Mouse (Mus musculus) ES-Bruce4 (cell line): ENCODE data around the gene Sik3. TPM values are rescaled to one million over a fixed set of nuclear protein-coding genes. Genes with fewer than 3 reads are reported as not detected.
"Not testable (repeated sequence)": the region's sequence is repeated elsewhere in the genome, so short reads cannot be mapped to it uniquely, and the experiment has no call there.

ENCODE experiments used
- H3K27ac ChIP-seq: 2 replicates; pipeline ENCODE4 v1.5.1; 2012; ENCODE audit warnings: low read length, inconsistent platforms; ENCODE audit not compliant: insufficient read depth
- H3K27me3 ChIP-seq: 2 replicates; pipeline ENCODE4 v1.6.1; 2012; ENCODE audit warnings: mild to moderate bottlenecking, low read length, inconsistent platforms; ENCODE audit not compliant: control insufficient read depth, poor library complexity, insufficient read depth, severe bottlenecking
- H3K36me3 ChIP-seq: 2 replicates; pipeline ENCODE4 v1.6.1; 2012; ENCODE audit warnings: inconsistent platforms, mild to moderate bottlenecking, low read length, moderate library complexity; ENCODE audit not compliant: control insufficient read depth, poor library complexity, insufficient read depth, severe bottlenecking
- H3K4me1 ChIP-seq: one replicate; pipeline ENCODE4 v1.8.1; 2011; ENCODE audit warnings: low read length; ENCODE audit not compliant: control insufficient read depth, insufficient read depth
- H3K4me3 ChIP-seq: 2 replicates; pipeline ENCODE4 v1.5.1; 2011; ENCODE audit warnings: low read depth, mild to moderate bottlenecking, low read length
- H3K9ac ChIP-seq: 2 replicates; pipeline ENCODE4 v1.6.1; 2012; ENCODE audit warnings: low read depth, mild to moderate bottlenecking, inconsistent platforms; ENCODE audit not compliant: poor library complexity, severe bottlenecking
- H3K9me3 ChIP-seq: replicated peaks from 2 replicates; pipeline ENCODE4 v1.6.1; 2012; ENCODE audit warnings: mild to moderate bottlenecking, low read length, inconsistent platforms; ENCODE audit not compliant: control insufficient read depth, poor library complexity, insufficient read depth, severe bottlenecking
- CTCF ChIP-seq: IDR thresholded peaks from one replicate; pipeline ENCODE4 v1.8.1; 2011; ENCODE audit warnings: low read depth, low read length
- EP300 ChIP-seq: IDR thresholded peaks from 2 replicates; pipeline ENCODE4 v1.6.1; 2011; ENCODE audit warnings: low read depth, low read length; ENCODE audit not compliant: insufficient read depth
- POLR2A ChIP-seq: IDR thresholded peaks from one replicate; pipeline ENCODE4 v1.8.1; 2011; ENCODE audit warnings: low read length; ENCODE audit not compliant: insufficient read depth
- polyA plus RNA-seq: library from polyadenylated mRNA; stranded (reverse); fragments of >200 nt; gene quantifications from 2 replicates; pipeline ENCODE4 v1.2.4, GENCODE M21; 2011; ENCODE audit warnings: low read depth; ENCODE audit not compliant: missing spikeins, insufficient read depth, insufficient read length

The Sik3 gene
- polyA plus RNA-seq, 1 experiment, result 23.2 TPM

DNA sequence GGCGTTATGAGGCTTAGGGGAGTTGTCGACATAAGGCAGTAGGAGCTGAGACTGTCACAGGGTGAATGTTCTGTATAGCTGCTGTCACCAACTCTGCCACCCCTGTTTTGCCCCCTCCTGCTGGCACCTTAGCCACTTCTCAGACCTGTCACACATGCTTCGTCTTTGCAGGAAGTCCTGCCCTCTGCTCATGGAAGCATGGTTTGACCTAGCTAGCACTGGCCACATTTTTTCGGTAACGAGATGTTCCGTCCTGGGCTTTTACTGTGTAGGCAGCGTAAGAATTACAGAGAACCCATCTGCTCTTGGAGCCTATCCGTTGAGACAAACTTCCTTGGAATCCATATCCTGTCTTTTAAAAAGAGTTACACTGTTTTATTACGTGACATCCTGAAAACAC lies 110.1 kb downstream of the Sik3 start:
- Histone ChIP-seq H3K27ac (no peak overlapping the region), H3K27me3 (no peaks in the 10 kb centered on the region)

DNA sequence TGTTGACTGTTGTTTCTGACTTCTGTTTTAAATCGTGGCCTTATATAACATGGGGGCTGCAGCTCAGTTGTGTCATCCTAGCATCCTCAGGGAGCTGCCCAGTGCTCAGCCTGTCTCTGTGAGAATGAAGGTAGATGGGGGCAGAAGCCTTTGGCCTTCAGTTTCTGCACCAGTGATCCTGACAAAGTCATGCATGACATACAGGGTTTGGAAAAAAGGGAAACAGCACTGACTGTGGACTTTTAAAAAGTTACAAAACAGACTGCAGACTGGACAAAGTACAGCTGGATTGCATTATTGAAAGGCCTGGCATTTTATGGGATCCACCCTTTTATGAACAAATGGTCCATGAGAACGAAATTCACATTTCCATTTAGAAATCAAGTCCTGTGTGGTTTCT lies 113.7 kb downstream of the Sik3 start:
- no peaks in the 10 kb centered on the region for H3K9me3 ChIP-seq
- H3K4me1 ChIP-seq, result peaks cover 2% of the 10 kb centered on the region
- no peak overlapping the region for H3K27ac ChIP-seq
- no peak overlapping the region for H3K4me3 ChIP-seq
- TF ChIP-seq EP300 (no peak), CTCF (no peak), POLR2A (no peak)
- no peaks in the 10 kb centered on the region for H3K36me3 ChIP-seq
- no peak overlapping the region for H3K9ac ChIP-seq
- no peaks in the 10 kb centered on the region for H3K27me3 ChIP-seq

More for the DNA sequence above, 110.1 kb downstream of the Sik3 start:
- H3K36me3 ChIP-seq, result no peaks in the 10 kb centered on the region
- H3K9ac ChIP-seq, result no peak overlapping the region
- no peak overlapping the region for H3K4me3 ChIP-seq
- H3K4me1 ChIP-seq, result peaks cover 2% of the 10 kb centered on the region
- TF ChIP-seq POLR2A (no peak), CTCF (no peak), EP300 (no peak)
- H3K9me3 ChIP-seq, result no peaks in the 10 kb centered on the region

DNA sequence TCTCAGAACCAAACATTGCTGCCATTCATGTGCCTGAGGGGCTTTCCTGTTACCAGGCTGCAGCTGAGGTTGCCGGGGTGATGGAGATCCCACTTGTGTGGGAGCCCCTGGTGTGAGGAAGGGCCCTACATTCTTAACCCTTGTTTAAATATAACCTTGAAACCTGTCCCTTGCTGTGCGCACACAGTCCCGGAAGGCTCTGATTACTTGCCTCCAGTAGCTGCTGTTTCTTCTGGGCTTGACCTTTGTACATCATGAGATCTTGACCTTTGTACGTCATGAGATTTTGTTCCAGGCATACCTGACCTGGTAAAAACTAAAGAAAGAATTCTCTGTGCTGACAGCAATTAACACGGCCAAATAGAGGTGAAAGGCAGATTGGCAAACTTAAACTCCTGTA lies 114.7 kb downstream of the Sik3 start:
- Histone ChIP-seq H3K9ac (no peak overlapping the region), H3K9me3 (no peaks in the 10 kb centered on the region), H3K36me3 (no peaks in the 10 kb centered on the region), H3K27ac (no peak overlapping the region), H3K4me3 (no peak overlapping the region), H3K27me3 (no peaks in the 10 kb centered on the region), H3K4me1 (peaks cover 2% of the 10 kb centered on the region)
- TF ChIP-seq POLR2A (no peak), EP300 (0 out of 2 replicates have a peak, but pooled peaks have one; percentile 29), CTCF (no peak)

DNA sequence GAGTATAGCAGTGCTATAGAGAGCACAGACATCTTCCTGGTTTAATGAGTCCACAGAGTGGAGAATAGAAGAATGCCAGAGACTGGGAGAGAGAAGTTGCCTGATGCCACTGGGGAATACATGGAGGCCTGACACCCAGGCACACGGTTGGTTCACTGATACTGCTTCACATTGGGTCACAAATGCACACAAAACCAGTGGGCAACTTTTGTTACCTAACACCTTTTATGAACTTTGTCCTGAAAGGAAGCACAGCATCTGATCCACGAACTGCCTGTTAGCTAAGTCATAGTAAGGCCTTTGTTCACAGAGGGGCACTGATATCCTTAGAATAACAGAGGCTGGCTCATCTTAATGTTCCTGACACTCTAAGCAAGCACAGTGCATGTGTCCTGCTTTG lies 116.6 kb downstream of the Sik3 start:
- H3K27ac ChIP-seq, result no peak overlapping the region

DNA sequence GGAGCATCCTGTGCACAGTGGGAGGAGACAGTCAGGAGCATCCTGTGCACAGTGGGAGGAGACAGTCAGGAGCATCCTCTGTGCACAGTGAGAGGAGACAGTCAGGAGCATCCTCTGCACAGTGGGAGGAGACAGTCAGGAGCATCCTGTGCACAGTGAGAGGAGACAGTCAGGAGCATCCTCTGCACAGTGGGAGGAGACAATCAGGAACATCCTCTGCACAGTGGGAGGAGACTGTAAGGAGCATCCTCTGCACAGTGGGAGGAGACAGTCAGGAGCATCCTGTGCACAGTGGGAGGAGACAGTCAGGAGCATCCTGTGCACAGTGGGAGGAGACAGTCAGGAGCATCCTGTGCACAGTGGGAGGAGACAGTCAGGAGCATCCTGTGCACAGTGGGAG lies 120.2 kb downstream of the Sik3 start:
- H3K4me3 ChIP-seq, H3K9ac ChIP-seq, H3K27ac ChIP-seq, H3K27me3 ChIP-seq, H3K36me3 ChIP-seq, H3K4me1 ChIP-seq, H3K9me3 ChIP-seq: not testable (repeated sequence)

More for the DNA sequence above, 116.6 kb downstream of the Sik3 start:
- Histone ChIP-seq H3K36me3 (no peaks in the 10 kb centered on the region), H3K9ac (no peak overlapping the region), H3K27me3 (no peaks in the 10 kb centered on the region), H3K4me1 (no peaks in the 10 kb centered on the region), H3K9me3 (no peaks in the 10 kb centered on the region), H3K4me3 (no peak overlapping the region)
- TF ChIP-seq EP300 (no peak), CTCF (no peak), POLR2A (no peak)

DNA sequence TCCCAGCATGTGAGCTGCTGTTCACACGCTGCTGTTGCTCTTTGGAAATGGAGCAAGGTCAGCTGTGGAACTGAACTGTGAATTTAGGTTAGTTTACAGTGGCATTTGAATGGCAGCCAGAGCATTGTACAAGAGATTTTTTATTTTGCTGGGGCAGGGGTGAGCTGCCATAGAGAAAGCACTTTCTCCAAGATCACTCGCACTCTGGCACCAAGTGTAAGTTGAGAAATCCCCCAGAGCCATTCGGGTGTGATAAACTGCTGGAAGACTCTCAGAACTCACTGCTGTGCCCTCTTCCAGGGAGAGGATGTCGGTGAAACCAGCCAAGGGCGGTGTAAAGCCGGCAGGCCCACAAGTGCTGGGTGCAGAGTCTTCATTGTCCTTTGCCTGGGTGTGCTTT lies 126.2 kb downstream of the Sik3 start:
- TF ChIP-seq POLR2A, result no peak
- H3K27me3 ChIP-seq, result no peaks in the 10 kb centered on the region
- H3K36me3 ChIP-seq, result no peaks in the 10 kb centered on the region
- no peaks in the 10 kb centered on the region for H3K9me3 ChIP-seq
- no peak overlapping the region for H3K27ac ChIP-seq
- no peak overlapping the region for H3K9ac ChIP-seq
- H3K4me1 ChIP-seq, result no peaks in the 10 kb centered on the region
- H3K4me3 ChIP-seq, result no peak overlapping the region

DNA sequence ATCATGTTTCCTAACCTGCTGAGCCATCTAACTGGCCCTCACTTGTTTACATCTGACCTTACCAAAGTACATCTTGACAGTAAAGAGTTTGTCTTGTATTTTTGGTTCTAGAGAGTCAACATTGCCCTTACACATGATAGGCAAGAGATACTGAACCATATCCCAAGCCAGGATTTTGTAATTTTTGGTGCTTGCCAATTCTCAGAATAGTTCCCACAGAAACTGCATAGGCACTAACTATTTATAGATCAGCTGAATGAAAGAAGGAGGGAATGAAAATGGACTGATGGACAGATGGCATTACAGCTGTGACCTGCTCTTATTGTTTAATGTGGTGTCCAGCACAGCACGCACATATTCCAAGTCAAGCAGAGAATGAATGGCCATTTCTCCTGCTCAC lies 128.2 kb downstream of the Sik3 start:
- no peaks in the 10 kb centered on the region for H3K36me3 ChIP-seq
- no peak overlapping the region for H3K4me3 ChIP-seq
- no peaks in the 10 kb centered on the region for H3K27me3 ChIP-seq
- no peak overlapping the region for H3K9ac ChIP-seq
- TF ChIP-seq CTCF (no peak), EP300 (no peak), POLR2A (no peak)
- no peak overlapping the region for H3K27ac ChIP-seq
- H3K9me3 ChIP-seq, result no peaks in the 10 kb centered on the region
- no peaks in the 10 kb centered on the region for H3K4me1 ChIP-seq
